Mouse (Mus musculus) CH12.LX (cell line): Measurements from ENCODE around the gene B3gntl1. TPM values are rescaled to one million over a fixed set of nuclear protein-coding genes. Genes with fewer than 3 reads are reported as not detected.

ENCODE experiments used
- DNase-seq: peaks from one replicate; pipeline ENCODE4 v3.0.0-alpha.2; 2013; ENCODE audit errors: extremely low read depth
- H3K27ac ChIP-seq: 2 replicates; pipeline ENCODE4 v1.5.1; 2012; ENCODE audit warnings: low read depth, mild to moderate bottlenecking, control low read depth, moderate library complexity; ENCODE audit not compliant: insufficient read depth
- H3K27me3 ChIP-seq: replicated peaks from 2 replicates; pipeline ENCODE3; 2012; ENCODE audit warnings: inconsistent platforms
- H3K36me3 ChIP-seq, 2 experiments: replicated peaks in 1 of 2; 2 replicates each; pipeline versions ENCODE3 to v1.6.1; 2012; ENCODE audit warnings: inconsistent platforms in 1 of 2, low read length in 1 of 2, mild to moderate bottlenecking in 1 of 2, mixed read lengths in 1 of 2, moderate library complexity in 1 of 2; ENCODE audit not compliant: control insufficient read depth in 1 of 2, insufficient read depth in 1 of 2
- H3K4me1 ChIP-seq, 2 experiments: 2 replicates each; pipeline ENCODE4 v1.6.1; 2012; ENCODE audit warnings: inconsistent platforms in 1 of 2, moderate library complexity in 1 of 2; ENCODE audit not compliant: insufficient read depth in 2 of 2, control insufficient read depth in 1 of 2
- H3K4me2 ChIP-seq: 2 replicates; pipeline ENCODE4 v1.6.1; 2012; ENCODE audit warnings: low read depth, mild to moderate bottlenecking, control low read depth; ENCODE audit not compliant: poor library complexity, insufficient read depth, severe bottlenecking
- H3K4me3 ChIP-seq, 3 experiments: fragments of 150-350 bp in 1 of 3; sonication (generic) in 1 of 3; replicated peaks in 1 of 3; 2 replicates each; pipeline versions ENCODE3 to v1.5.1; 2011 to 2012; ENCODE audit warnings: low read depth in 2 of 3, low read length in 2 of 3, mild to moderate bottlenecking in 2 of 3, moderate library complexity in 2 of 3, control low read depth in 1 of 3, improper control_type of control experiment in 1 of 3, inconsistent platforms in 1 of 3, mixed read lengths in 1 of 3; ENCODE audit not compliant: poor library complexity in 1 of 3
- H3K79me2 ChIP-seq: replicated peaks from 2 replicates; pipeline ENCODE4 v1.6.1; 2012; ENCODE audit warnings: mild to moderate bottlenecking, moderate library complexity; ENCODE audit not compliant: control insufficient read depth, poor library complexity, insufficient read depth, severe bottlenecking; ENCODE audit errors: extremely low read depth
- H3K9ac ChIP-seq: 2 replicates; pipeline ENCODE4 v1.6.1; 2012; ENCODE audit warnings: low read depth, mild to moderate bottlenecking, control low read depth, moderate library complexity; ENCODE audit not compliant: insufficient read depth
- H3K9me3 ChIP-seq: replicated peaks from 2 replicates; pipeline ENCODE3; 2012; ENCODE audit warnings: low read length, inconsistent platforms, mixed read lengths
- BHLHE40 ChIP-seq: IDR thresholded peaks from 2 replicates; pipeline ENCODE4 v1.6.1; 2011; ENCODE audit warnings: mild to moderate bottlenecking, low read depth, low read length, improper control_type of control experiment
- CHD1 ChIP-seq: IDR thresholded peaks from 2 replicates; pipeline ENCODE4 v1.6.1; 2012; ENCODE audit warnings: low read depth, low read length, improper control_type of control experiment, inconsistent platforms
- CTCF ChIP-seq, 2 experiments: IDR thresholded peaks in 1 of 2; conservative IDR thresholded peaks in 1 of 2; 2 replicates each; pipeline ENCODE4 v1.5.1; 2011 to 2012; ENCODE audit warnings: low read depth in 2 of 2, low read length in 2 of 2, improper control_type of control experiment in 1 of 2, inconsistent platforms in 1 of 2, mild to moderate bottlenecking in 1 of 2, moderate library complexity in 1 of 2
- E2F4 ChIP-seq: IDR thresholded peaks from 2 replicates; pipeline ENCODE4 v1.6.1; 2011; ENCODE audit warnings: low read depth, low read length, improper control_type of control experiment; ENCODE audit not compliant: insufficient replicate concordance
- ETS1 ChIP-seq: conservative IDR thresholded peaks from 2 replicates; pipeline ENCODE4 v1.6.1; 2012; ENCODE audit warnings: low read depth, mild to moderate bottlenecking, inconsistent platforms, low read length, improper control_type of control experiment, moderate library complexity
- GABPA ChIP-seq: IDR thresholded peaks from 2 replicates; pipeline ENCODE4 v1.6.1; 2012; ENCODE audit warnings: low read depth, low read length, improper control_type of control experiment, inconsistent platforms; ENCODE audit not compliant: insufficient replicate concordance
- IRF4 ChIP-seq: IDR thresholded peaks from 2 replicates; pipeline ENCODE4 v1.6.1; 2014; ENCODE audit warnings: low read depth, mild to moderate bottlenecking, inconsistent platforms, low read length, improper control_type of control experiment
- JUN ChIP-seq: IDR thresholded peaks from 2 replicates; pipeline ENCODE4 v1.6.1; 2011; ENCODE audit warnings: low read depth, mild to moderate bottlenecking, low read length, improper control_type of control experiment, moderate library complexity; ENCODE audit not compliant: insufficient read depth
- JUND ChIP-seq: conservative IDR thresholded peaks from 2 replicates; pipeline ENCODE4 v1.6.1; 2011; ENCODE audit warnings: low read depth, low read length, improper control_type of control experiment
- KAT2A ChIP-seq: IDR thresholded peaks from 2 replicates; pipeline ENCODE4 v1.6.1; 2012; ENCODE audit warnings: low read length, improper control_type of control experiment, inconsistent platforms; ENCODE audit not compliant: insufficient replicate concordance
- MAFK ChIP-seq: IDR thresholded peaks from 2 replicates; pipeline ENCODE4 v1.6.1; 2011; ENCODE audit warnings: low read length, improper control_type of control experiment; ENCODE audit not compliant: insufficient replicate concordance
- NELFE ChIP-seq: IDR thresholded peaks from 2 replicates; pipeline ENCODE4 v1.6.1; 2011; ENCODE audit warnings: low read depth, low read length, improper control_type of control experiment
- POLR2A ChIP-seq: IDR thresholded peaks from 2 replicates; pipeline ENCODE4 v1.6.1; 2011; ENCODE audit warnings: low read depth, mild to moderate bottlenecking, improper control_type of control experiment, low read length
- RCOR1 ChIP-seq: conservative IDR thresholded peaks from 2 replicates; pipeline ENCODE4 v1.6.1; 2012; ENCODE audit warnings: low read depth, mild to moderate bottlenecking, inconsistent platforms, low read length, improper control_type of control experiment
- USF2 ChIP-seq: conservative IDR thresholded peaks from 2 replicates; pipeline ENCODE4 v1.6.1; 2011; ENCODE audit warnings: low read depth, low read length, improper control_type of control experiment
- ZC3H11A ChIP-seq: IDR thresholded peaks from 2 replicates; pipeline ENCODE4 v1.6.1; 2012; ENCODE audit warnings: low read depth, mild to moderate bottlenecking, inconsistent platforms, low read length, improper control_type of control experiment
- ZMIZ1 ChIP-seq: IDR thresholded peaks from 2 replicates; pipeline ENCODE4 v1.6.1; 2012; ENCODE audit warnings: low read depth, mild to moderate bottlenecking, inconsistent platforms, low read length, improper control_type of control experiment
- ZNF384 ChIP-seq: IDR thresholded peaks from 2 replicates; pipeline ENCODE4 v1.6.1; 2012; ENCODE audit warnings: low read depth, low read length, improper control_type of control experiment, inconsistent platforms
- dilution Hi-C: fragments of 300-500 bp; cut with MboI; formaldehyde crosslinking; loops from 2 replicates; pipeline ENCODE4 v1.14.3; 2020; ENCODE audit warnings: low sequenced_read_pairs; ENCODE audit not compliant: extremely low pct_unique_long_range_greater_than_20kb, extremely low pct_ligation_motif_present
- in situ Hi-C: fragments of 300-500 bp; cut with MboI; formaldehyde crosslinking; loops from 3 replicates; pipeline ENCODE4 v1.14.3; 2019; ENCODE audit warnings: low sequenced_read_pairs, low pct_ligation_motif_present, low pct_unique_long_range_greater_than_20kb, mixed read lengths
- polyA plus RNA-seq: library from polyadenylated mRNA; unstranded; fragments of >175 nt; gene quantifications from 2 replicates; pipeline ENCODE4 v1.2.1, GENCODE M21; 2012; ENCODE audit warnings: low read depth; ENCODE audit not compliant: insufficient read length
- total RNA-seq, 2 experiments: library from RNA; depleted of rRNA; stranded (reverse); fragments of 300-350 nt in 1 of 2; fragments of >200 nt in 1 of 2; gene quantifications; 2 replicates each; pipeline ENCODE4 v1.2.3; 2012 to 2014

Gene B3gntl1
- total and polyA plus RNA-seq, 3 experiments: 7.3 to 10.3 (median 8.7) TPM

DNA sequence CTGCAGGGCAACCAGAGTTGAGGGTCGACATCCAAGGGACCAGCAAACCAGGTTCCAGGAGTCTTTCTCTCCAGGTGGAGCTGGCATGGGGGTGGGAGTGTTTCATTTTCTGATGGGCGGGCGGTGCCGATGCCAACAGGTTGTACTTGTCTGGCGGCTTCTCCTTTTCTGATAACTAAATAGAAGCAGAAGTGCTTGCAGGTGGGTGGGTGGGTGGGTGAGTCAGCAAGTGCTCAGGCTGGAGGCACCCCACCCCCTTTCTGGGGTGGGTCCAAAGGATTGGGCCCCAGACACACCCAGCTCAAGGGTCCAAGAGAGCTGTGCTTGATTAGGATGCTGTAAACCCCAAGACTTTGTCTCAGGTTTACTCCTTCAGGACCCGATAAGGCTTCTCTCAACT is 40.0 kb upstream of the B3gntl1 start:
- no peak overlapping the region for H3K4me3 ChIP-seq
- dilution Hi-C loops (no loop called here), in situ Hi-C loops (no loop called here)
- no peak overlapping the region for H3K27ac ChIP-seq
- peaks cover 0 to 9% of the 10 kb centered on the region in 2 experiments; a peak in 2 of 4 replicates for H3K4me1 ChIP-seq
- H3K4me2 ChIP-seq: no peak overlapping the region
- DNase-seq: no peak
- H3K9ac ChIP-seq: no peak overlapping the region
- H3K27me3 ChIP-seq: no peaks in the 10 kb centered on the region
- H3K9me3 ChIP-seq: no peaks in the 10 kb centered on the region
- TF ChIP-seq BHLHE40: no peak
- no peak for TF ChIP-seq MAFK
- TF ChIP-seq ZMIZ1: no peak
- no peak for TF ChIP-seq NELFE
- TF ChIP-seq E2F4: no peak
- TF ChIP-seq RCOR1: no peak
- no peak for TF ChIP-seq JUND
- no peak for TF ChIP-seq JUN
- no peak for TF ChIP-seq ETS1
- no peak for TF ChIP-seq IRF4
- no peak for TF ChIP-seq CHD1
- TF ChIP-seq POLR2A: no peak
- TF ChIP-seq USF2: no peak
- no peak for TF ChIP-seq GABPA
- no peak for TF ChIP-seq KAT2A
- TF ChIP-seq CTCF (conservative IDR thresholded peaks at IDR 0.05 in 1 of 2, IDR thresholded peaks at IDR 0.05 in 1 of 2; ENCODE audit: low read depth in 2 of 2, low read length in 2 of 2): no peak
- no peak for TF ChIP-seq ZNF384
- TF ChIP-seq, all 38 proteins: peak for 0
- Histone ChIP-seq H3K36me3 (no peaks in the 10 kb centered on the region), H3K79me2 (no peaks in the 10 kb centered on the region)

GRCm38 (mm10) chr11:121710245-121710644 is 37.3 kb upstream of the B3gntl1 start:
- Histone ChIP-seq H3K36me3 (no peaks in the 10 kb centered on the region), H3K79me2 (no peaks in the 10 kb centered on the region), H3K9me3 (no peaks in the 10 kb centered on the region), H3K27ac (no peak overlapping the region), H3K4me2 (no peak overlapping the region), H3K27me3 (peaks cover 8% of the 10 kb centered on the region), H3K9ac (no peak overlapping the region), H3K4me1 (peaks cover 0 to 9% of the 10 kb centered on the region in 2 experiments; a peak in 2 of 4 replicates), H3K4me3 (no peak overlapping the region)
- no peak for DNase-seq
- TF ChIP-seq ZC3H11A (no peak), MAFK (peak; percentile 88), JUN (no peak)
- dilution Hi-C loops (no loop called here), in situ Hi-C loops (no loop called here)
